Mouse (Mus musculus) liver, embryonic 16.5 days (tissue): Measurements from ENCODE around the gene Dhrs2. TPM values are rescaled to one million over a fixed set of nuclear protein-coding genes. Genes with fewer than 3 reads are reported as not detected.

Experiments used
- ATAC-seq: fragments of 200-750 bp; cut with Nextera tagmentation; 2 replicates; pipeline ENCODE4 v1.8.0; 2017; ENCODE audit warnings: low read depth, mild to moderate bottlenecking, moderate number of reproducible peaks, moderate library complexity
- H3K27ac ChIP-seq: fragments of 300-500 bp; sonication (generic); 2 replicates; pipeline ENCODE4 v1.5.1; 2014; ENCODE audit warnings: mild to moderate bottlenecking, low read length
- H3K27me3 ChIP-seq: fragments of 300-500 bp; sonication (generic); 2 replicates; pipeline ENCODE4 v1.6.1; 2014; ENCODE audit warnings: low read depth, low read length, mixed read lengths; ENCODE audit not compliant: control insufficient read depth, insufficient read depth
- H3K36me3 ChIP-seq: fragments of 300-500 bp; sonication (generic); 2 replicates; pipeline ENCODE4 v1.6.1; 2014; ENCODE audit warnings: mild to moderate bottlenecking; ENCODE audit not compliant: control insufficient read depth, insufficient read depth
- H3K4me1 ChIP-seq: fragments of 300-500 bp; sonication (generic); 2 replicates; pipeline ENCODE4 v1.6.1; 2014; ENCODE audit warnings: low read depth, low read length, mixed read lengths; ENCODE audit not compliant: control insufficient read depth
- H3K4me2 ChIP-seq: fragments of 300-500 bp; sonication (generic); 2 replicates; pipeline ENCODE4 v1.6.1; 2014; ENCODE audit warnings: low read depth, low read length, mixed read lengths
- H3K4me3 ChIP-seq: fragments of 300-500 bp; sonication (generic); 2 replicates; pipeline ENCODE4 v1.5.1; 2014; ENCODE audit warnings: low read depth, mild to moderate bottlenecking, low read length
- H3K9ac ChIP-seq: fragments of 300-500 bp; sonication (generic); 2 replicates; pipeline ENCODE4 v1.6.1; 2014; ENCODE audit warnings: low read depth, low read length
- H3K9me3 ChIP-seq: fragments of 300-500 bp; sonication (generic); replicated peaks from 2 replicates; pipeline ENCODE4 v1.6.1; 2016; ENCODE audit warnings: low read length; ENCODE audit not compliant: control insufficient read depth
- WGBS: fragments of 180-500 bp; shearing (Covaris S2); extraction: QIAGEN DNeasy Blood & Tissue Kit; methylation state at CpG from one replicate; pipeline ENCODE4 v1.1.7; 2014; ENCODE audit not compliant: insufficient replicate concordance; 5-methylcytosine and 5-hydroxymethylcytosine counted together
- polyA plus RNA-seq: library from polyadenylated mRNA; unstranded; fragments of >200 nt; fragmentation: Nextera tagmentation; extraction: Ambion mirVana; gene quantifications from 2 replicates; pipeline ENCODE4 v1.2.1, GENCODE M21; 2015

Dhrs2 gene
- not detected in 2 replicates for polyA plus RNA-seq

DNA sequence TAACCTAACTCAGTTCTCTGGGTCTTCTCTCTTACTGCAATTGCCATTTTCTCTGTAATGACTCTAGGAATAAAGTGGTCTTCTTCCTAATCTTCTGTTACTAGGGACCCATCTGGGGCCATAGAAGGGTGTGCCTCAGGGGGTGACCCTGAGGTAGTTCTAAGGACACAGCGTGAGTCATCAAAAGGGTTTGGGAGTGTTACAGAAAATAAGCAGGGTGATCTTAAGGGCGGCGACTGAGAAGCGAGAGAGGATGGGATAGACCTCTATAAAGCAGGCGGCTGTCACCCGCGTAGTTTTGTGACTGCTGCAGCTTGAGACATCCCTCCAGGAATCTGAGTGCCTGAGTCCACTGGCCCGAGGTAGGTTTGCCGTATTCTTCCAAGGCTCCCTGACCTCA is at the start of gene Dhrs2:
Gene Dhrs2, plus strand, starts transcription at position 301 of the 400 bp plus-strand sequence.
- H3K27ac ChIP-seq = no peak within 1 kb of the TSS
- ATAC-seq = no peak
- H3K27me3 ChIP-seq = no peaks in the 10 kb centered on the region
- H3K9me3 ChIP-seq = no peaks in the 10 kb centered on the region
- no peaks in the 10 kb centered on the region for H3K36me3 ChIP-seq
- no peak within 1 kb of the TSS for H3K4me3 ChIP-seq
- no peak within 1 kb of the TSS for H3K4me2 ChIP-seq
- H3K9ac ChIP-seq = no peak within 1 kb of the TSS
- H3K4me1 ChIP-seq = no peaks in the 10 kb centered on the region
- WGBS = 66% methylated on average over 9 of the region's 9 CpGs

DNA sequence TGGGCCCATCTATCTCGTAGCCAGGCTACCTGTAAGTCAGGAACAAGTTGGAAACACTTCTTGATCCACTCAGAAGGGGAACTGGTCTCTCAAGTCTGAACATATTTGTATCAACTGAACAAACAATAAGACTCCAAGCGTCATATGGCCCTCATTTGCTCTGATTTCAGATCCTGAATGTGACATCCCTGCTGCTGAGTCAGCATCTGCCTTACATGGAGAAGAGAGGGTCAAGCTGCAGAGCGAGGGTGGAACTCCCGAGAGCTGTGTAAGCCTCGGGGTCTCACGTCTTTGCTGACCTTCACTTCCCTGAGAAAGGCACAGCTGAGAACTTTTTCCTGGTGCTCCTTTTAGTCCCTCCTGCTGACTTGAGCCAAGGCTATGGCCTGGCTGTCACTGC is 47.6 kb upstream of the Dhrs2 start:
- H3K9ac ChIP-seq = no peak overlapping the region
- H3K27me3 ChIP-seq = no peaks in the 10 kb centered on the region
- H3K4me3 ChIP-seq = no peak overlapping the region
- ATAC-seq = no peak
- WGBS = 46% methylated on average over 6 of the region's 6 CpGs
- H3K4me1 ChIP-seq = no peaks in the 10 kb centered on the region
- H3K4me2 ChIP-seq = no peak overlapping the region
- no peak overlapping the region for H3K27ac ChIP-seq
- H3K36me3 ChIP-seq = no peaks in the 10 kb centered on the region
- no peaks in the 10 kb centered on the region for H3K9me3 ChIP-seq

DNA sequence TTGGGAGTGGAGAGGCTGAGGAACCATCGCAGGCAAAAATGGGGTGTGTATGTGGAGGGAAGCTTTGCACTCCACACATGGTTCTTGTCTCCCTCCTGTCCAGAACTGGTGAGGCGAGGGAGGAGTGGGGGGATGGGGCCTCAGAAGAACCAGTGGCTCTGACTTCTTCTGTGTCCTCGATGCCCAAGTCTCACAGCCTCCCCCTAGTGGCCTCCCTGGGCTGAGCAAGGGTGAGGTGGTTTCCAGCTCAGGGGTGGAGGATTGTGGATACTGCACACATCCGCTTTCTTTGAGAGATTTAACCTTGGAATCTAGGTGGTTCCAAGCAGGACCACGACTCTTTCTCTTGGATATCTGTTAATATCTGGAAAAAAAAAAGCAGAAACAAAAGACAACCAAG is 44.5 kb upstream of the Dhrs2 start:
- Histone ChIP-seq H3K27me3 (no peaks in the 10 kb centered on the region), H3K27ac (no peak overlapping the region), H3K9me3 (no peaks in the 10 kb centered on the region), H3K4me2 (no peak overlapping the region), H3K9ac (no peak overlapping the region), H3K36me3 (no peaks in the 10 kb centered on the region), H3K4me1 (no peaks in the 10 kb centered on the region), H3K4me3 (no peak overlapping the region)
- ATAC-seq = no peak
- 22% methylated on average over 5 of the region's 5 CpGs for WGBS

DNA sequence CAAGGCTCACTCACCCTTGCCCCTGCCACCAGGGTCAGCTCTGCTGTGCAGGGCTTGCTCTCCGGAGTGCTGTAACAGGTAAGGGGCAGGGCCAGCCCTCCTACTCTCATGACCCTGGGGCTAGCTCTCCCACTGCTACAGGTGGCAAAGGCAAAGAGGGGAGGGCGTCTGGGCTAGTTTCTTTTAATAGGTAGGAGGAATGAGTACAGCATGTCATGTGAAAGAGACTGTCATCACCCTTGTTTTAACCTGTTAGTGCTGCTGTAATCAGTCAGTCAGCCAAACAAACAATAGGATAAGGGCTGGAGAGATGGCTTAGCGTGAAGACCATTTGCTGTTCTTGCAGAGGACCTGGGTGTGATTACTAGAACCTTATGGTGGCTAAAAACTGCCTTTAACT is 40.9 kb upstream of the Dhrs2 start:
- no peak for ATAC-seq
- no peaks in the 10 kb centered on the region for H3K36me3 ChIP-seq
- H3K9ac ChIP-seq = no peak overlapping the region
- no peak overlapping the region for H3K4me3 ChIP-seq
- H3K4me2 ChIP-seq = no peak overlapping the region
- no peaks in the 10 kb centered on the region for H3K27me3 ChIP-seq
- H3K4me1 ChIP-seq = no peaks in the 10 kb centered on the region
- no peak overlapping the region for H3K27ac ChIP-seq
- WGBS = 41% methylated on average over 3 of the region's 3 CpGs
- no peaks in the 10 kb centered on the region for H3K9me3 ChIP-seq

DNA sequence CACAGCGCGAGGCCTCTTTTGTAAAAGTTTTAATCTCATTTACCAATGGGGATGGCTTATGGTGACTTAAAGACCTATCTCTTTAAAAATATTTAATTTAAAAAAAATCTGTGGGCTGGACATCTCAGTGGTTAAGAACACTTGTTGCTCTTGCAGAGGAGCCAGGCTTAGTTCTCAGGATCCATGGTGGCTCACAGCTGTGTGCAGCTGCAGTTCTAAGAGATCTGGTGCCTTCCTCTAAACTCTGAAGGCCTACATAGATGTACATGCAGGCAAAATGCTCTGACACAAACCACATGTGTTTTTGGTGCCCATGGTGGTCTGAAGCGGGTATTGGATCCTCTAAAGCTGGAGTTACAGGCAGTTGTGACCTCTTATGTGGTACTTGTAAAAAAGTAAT is 38.6 kb upstream of the Dhrs2 start:
- H3K4me3 ChIP-seq = no peak overlapping the region
- H3K9me3 ChIP-seq = no peaks in the 10 kb centered on the region
- no peaks in the 10 kb centered on the region for H3K4me1 ChIP-seq
- 74% methylated on average over 3 of the region's 3 CpGs for WGBS
- no peak overlapping the region for H3K4me2 ChIP-seq
- H3K9ac ChIP-seq = no peak overlapping the region
- no peak overlapping the region for H3K27ac ChIP-seq
- H3K36me3 ChIP-seq = no peaks in the 10 kb centered on the region
- ATAC-seq = no peak
- no peaks in the 10 kb centered on the region for H3K27me3 ChIP-seq

DNA sequence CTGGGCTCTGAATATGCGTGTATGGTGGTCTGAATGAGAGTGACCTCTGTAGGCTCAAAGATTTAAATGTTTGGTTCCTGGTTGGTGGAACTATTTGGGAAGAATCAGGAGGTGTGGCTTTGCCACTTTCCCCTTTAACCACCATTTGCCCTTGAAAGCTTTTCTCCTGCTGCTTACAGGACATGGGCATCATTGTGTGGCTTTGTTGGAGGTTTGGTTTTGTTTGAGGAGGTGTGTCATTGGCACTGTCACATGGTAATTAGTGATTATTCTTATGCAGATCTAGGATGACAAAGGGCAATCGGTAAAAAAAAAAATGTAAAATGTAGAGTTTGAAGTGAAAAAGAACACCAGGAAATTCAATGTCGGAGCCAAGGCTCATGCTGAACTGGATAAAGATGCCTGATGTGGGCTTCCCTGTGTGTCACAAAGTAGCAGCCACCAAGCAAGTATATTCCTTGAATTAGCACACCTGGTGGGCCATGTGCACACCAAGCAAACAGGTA is 37.1 kb upstream of the Dhrs2 start:
- H3K36me3 ChIP-seq = no peaks in the 10 kb centered on the region
- no peak for ATAC-seq
- no peak overlapping the region for H3K27ac ChIP-seq
- no peaks in the 10 kb centered on the region for H3K27me3 ChIP-seq
- no peak overlapping the region for H3K4me2 ChIP-seq
- 67% methylated on average over 3 of the region's 3 CpGs for WGBS
- no peak overlapping the region for H3K9ac ChIP-seq
- no peaks in the 10 kb centered on the region for H3K9me3 ChIP-seq
- no peaks in the 10 kb centered on the region for H3K4me1 ChIP-seq
- H3K4me3 ChIP-seq = no peak overlapping the region

DNA sequence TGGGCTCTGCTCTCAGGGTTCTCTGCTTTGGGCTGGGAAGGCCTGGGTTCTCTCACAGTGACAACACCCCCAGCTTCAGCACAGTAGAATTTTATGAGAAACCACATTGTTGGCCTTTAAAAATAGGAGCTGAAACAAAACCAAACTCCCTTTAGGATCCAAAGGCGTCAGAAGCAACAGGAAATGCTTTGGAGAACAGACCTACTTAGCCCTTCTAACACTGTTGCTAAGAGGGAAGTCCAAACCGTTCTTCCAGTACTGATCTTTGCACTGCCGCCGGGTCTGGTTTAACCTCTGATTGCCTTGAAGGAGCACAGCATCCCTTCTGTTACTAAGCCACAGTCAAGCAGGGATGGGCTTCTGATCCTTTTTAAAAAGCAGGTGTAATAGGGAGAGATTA is 33.3 kb upstream of the Dhrs2 start:
- Histone ChIP-seq H3K27me3 (no peaks in the 10 kb centered on the region), H3K4me1 (no peaks in the 10 kb centered on the region), H3K36me3 (no peaks in the 10 kb centered on the region), H3K9ac (no peak overlapping the region), H3K4me2 (no peak overlapping the region), H3K4me3 (no peak overlapping the region), H3K9me3 (no peaks in the 10 kb centered on the region), H3K27ac (no peak overlapping the region)
- WGBS = 17% methylated on average over 4 of the region's 4 CpGs
- ATAC-seq = no peak

DNA sequence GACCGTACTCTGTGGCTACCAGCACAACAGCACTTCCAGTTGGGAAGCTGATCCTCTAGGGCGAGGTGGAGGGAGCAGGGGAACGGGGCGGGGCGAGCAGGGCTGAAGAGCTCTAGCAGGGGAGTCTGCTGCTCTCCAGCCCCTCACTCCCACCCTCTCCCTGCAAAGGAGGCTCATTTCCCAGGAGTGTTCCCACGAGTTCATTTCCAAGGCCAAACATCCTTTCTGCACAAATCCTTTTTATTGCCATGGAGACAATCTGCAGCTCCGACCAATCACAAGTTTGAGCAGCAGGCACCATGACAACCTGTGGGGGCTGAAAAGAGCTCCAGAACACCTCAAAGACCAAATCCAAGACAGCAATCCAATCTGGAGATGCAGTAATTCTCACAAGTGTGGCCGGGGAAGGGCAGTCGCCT is 32.4 kb upstream of the Dhrs2 start:
- no peak overlapping the region for H3K9ac ChIP-seq
- no peak overlapping the region for H3K4me2 ChIP-seq
- H3K4me1 ChIP-seq = no peaks in the 10 kb centered on the region
- H3K9me3 ChIP-seq = no peaks in the 10 kb centered on the region
- no peak for ATAC-seq
- no peak overlapping the region for H3K4me3 ChIP-seq
- H3K27ac ChIP-seq = no peak overlapping the region
- 57% methylated on average over 9 of the region's 9 CpGs for WGBS
- no peaks in the 10 kb centered on the region for H3K27me3 ChIP-seq
- no peaks in the 10 kb centered on the region for H3K36me3 ChIP-seq

DNA sequence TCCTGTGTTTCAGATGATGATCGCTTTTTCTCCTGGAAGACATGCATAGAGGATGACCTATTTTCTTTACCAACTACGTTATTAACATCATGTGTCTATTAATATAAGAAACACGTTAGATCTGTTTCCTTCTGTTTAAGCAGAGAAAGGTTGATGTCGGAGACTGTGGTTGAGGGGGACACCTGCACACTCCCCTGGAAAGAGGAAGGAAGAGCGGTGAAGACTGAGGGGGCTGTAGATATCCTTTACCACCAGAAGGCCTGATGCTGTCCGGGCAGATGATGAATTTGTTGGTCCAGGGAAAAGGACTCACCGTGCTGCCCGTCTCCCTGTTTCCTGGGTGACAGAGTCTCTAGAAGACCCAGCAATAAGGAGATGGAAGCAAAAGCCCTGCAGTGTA is 28.5 kb upstream of the Dhrs2 start:
- 22% methylated on average over 8 of the region's 8 CpGs for WGBS
- H3K9ac ChIP-seq = no peak overlapping the region
- H3K36me3 ChIP-seq = no peaks in the 10 kb centered on the region
- H3K9me3 ChIP-seq = no peaks in the 10 kb centered on the region
- no peak overlapping the region for H3K4me3 ChIP-seq
- no peaks in the 10 kb centered on the region for H3K27me3 ChIP-seq
- no peaks in the 10 kb centered on the region for H3K4me1 ChIP-seq
- H3K27ac ChIP-seq = no peak overlapping the region
- ATAC-seq = no peak
- H3K4me2 ChIP-seq = no peak overlapping the region
